Mouse (Mus musculus): Measurements from ENCODE around the gene Perm1.

- TF ChIP-seq POLR2A (IDR thresholded peaks at IDR 0.05; ENCODE audit: control insufficient read depth, extremely low read depth, insufficient read depth, low read length, poor library complexity) (no peak), CTCF (IDR thresholded peaks at IDR 0.05; ENCODE audit: borderline replicate concordance, control insufficient read depth, extremely low read depth, insufficient read depth, low read length, poor library complexity) (no peak)
Observed at GRCm38 (mm10) chr4:156219936-156220335, 4.3 kb downstream of the Perm1 start.
